Comparison of ENCODE assay signal across 9 mouse cellular contexts in the genomic region with DNA sequence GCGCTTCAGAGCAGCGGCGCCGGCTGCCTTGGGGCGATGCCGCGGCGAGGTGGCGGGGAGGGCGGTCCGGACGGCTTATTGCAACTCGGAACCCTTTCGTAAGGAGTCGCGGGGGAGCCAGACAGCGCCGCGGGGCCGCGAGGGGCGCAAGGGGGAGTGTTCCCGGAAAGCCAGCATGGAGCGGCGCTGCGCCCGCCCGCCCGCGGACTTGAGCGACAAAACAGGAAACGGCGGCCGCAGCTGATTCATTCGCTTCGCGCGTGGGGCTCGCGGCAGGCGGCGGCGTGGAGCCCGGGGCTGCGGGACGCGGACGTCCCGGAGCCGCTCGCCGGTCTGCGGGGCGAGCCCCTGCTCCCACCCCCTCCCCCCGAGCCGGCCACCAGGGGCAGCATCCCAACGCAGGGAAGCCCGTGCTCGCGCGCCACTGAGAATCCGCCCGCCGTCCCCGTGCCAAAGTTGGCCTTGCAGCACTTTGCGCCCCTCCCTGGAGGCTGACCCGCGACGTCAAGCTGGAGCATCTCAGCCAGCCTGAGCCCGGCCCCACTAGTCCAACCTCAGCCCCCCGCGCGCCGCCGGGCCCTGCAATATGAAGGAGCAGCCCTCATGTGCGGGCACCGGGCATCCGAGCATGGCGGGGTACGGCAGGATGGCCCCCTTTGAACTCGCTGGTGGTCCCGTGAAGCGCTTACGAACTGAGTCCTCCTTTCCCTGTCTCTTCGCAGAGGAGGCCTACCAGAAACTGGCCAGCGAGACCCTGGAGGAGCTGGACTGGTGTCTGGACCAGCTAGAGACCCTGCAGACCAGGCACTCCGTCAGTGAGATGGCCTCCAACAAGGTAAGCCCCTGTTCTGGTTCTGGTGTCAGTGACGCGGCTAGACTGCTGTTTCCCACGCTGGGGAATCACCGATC.
A peak's percentile ranks its signal among the peaks of the same experiment; 100 is the strongest.
DNase-seq lines count a peak whose midpoint lies in the region; ATAC-seq and TF ChIP-seq lines count a peak whose summit lies in the region.
"Had no signal": no experiment of that assay in that cellular context is flagged by ENCODE, and none has a peak within 500 bp of the region (broad histone marks: within the 10 kb centered on the region; RNA-seq: fewer than 3 reads in every experiment).

No protein-coding gene starts in this region.

- WGBS in embryonic facial prominence, embryonic 11.5 days: 1% methylated on average over 79 of the region's 91 CpGs
- 1% methylated on average over 70 of the region's 91 CpGs for WGBS in kidney, embryonic 14.5 days
- under 1% methylated on average over 54 of the region's 91 CpGs for WGBS in midbrain, postnatal 0 days

- peak; percentile 54 for TF ChIP-seq CTCF in midbrain, postnatal 0 days (IDR thresholded peaks at IDR 0.05)

- H3K9me3 ChIP-seq in embryonic facial prominence, embryonic 11.5 days (replicated peaks; ENCODE audit: control insufficient read depth, low read length): no peaks in the 10 kb centered on the region
- no peaks in the 10 kb centered on the region for H3K9me3 ChIP-seq in kidney, embryonic 14.5 days (ENCODE audit: control insufficient read depth, low read length)
- no peaks in the 10 kb centered on the region for H3K9me3 ChIP-seq in midbrain, postnatal 0 days (ENCODE audit: low read length)

- H3K4me2 ChIP-seq in embryonic facial prominence, embryonic 11.5 days (ENCODE audit: low read depth, low read length): peak overlapping the region; percentile 91
- peak overlapping the region; percentile 95 for H3K4me2 ChIP-seq in kidney, embryonic 14.5 days (replicated peaks; ENCODE audit: low read depth, low read length)
- peak overlapping the region; percentile 98 for H3K4me2 ChIP-seq in midbrain, postnatal 0 days (ENCODE audit: low read depth, low read length, poor library complexity, severe bottlenecking)

- H3K4me3 ChIP-seq in embryonic facial prominence, embryonic 11.5 days (ENCODE audit: low read depth, low read length): peak overlapping the region; percentile 78
- H3K4me3 ChIP-seq in kidney, embryonic 14.5 days (ENCODE audit: low read length): peak overlapping the region; percentile 62
- H3K4me3 ChIP-seq in midbrain, postnatal 0 days (ENCODE audit: low read depth, low read length): peak overlapping the region; percentile 78

- H3K9ac ChIP-seq in embryonic facial prominence, embryonic 11.5 days (replicated peaks; ENCODE audit: low read length): peak overlapping the region; percentile 70
- peak overlapping the region; percentile 65 for H3K9ac ChIP-seq in kidney, embryonic 14.5 days (ENCODE audit: low read depth, low read length)
- peak overlapping the region; percentile 68 for H3K9ac ChIP-seq in midbrain, postnatal 0 days (replicated peaks; ENCODE audit: low read length, poor library complexity, severe bottlenecking)

- peak overlapping the region; percentile 29; the same call in 1 of the 2 replicates for H3K27ac ChIP-seq in embryonic facial prominence, embryonic 11.5 days (replicated peaks; ENCODE audit: low read depth, low read length)
- no peak overlapping the region; the same call in 1 of the 2 replicates for H3K27ac ChIP-seq in kidney, embryonic 14.5 days (ENCODE audit: low read depth, low read length)
- H3K27ac ChIP-seq in midbrain, postnatal 0 days (ENCODE audit: low read depth, low read length): peak overlapping the region; percentile 65

- H3K27me3 ChIP-seq in embryonic facial prominence, embryonic 11.5 days (ENCODE audit: control insufficient read depth, insufficient read depth, low read length): no peaks in the 10 kb centered on the region
- H3K27me3 ChIP-seq in kidney, embryonic 14.5 days (ENCODE audit: control insufficient read depth, insufficient read depth, low read length): no peaks in the 10 kb centered on the region
- no peaks in the 10 kb centered on the region for H3K27me3 ChIP-seq in midbrain, postnatal 0 days (ENCODE audit: insufficient read depth, low read length)
- H3K27me3 ChIP-seq: CH12.LX had no signal

- DNase-seq in layer of hippocampus, adult 11-12 months (ENCODE audit: low spot score): peak; percentile 52
- DNase-seq in layer of hippocampus, adult 9-10 months (ENCODE audit: low spot score): no peak
- peak; percentile 82 for DNase-seq in embryonic facial prominence, embryonic 11.5 days (ENCODE audit: low spot score)
- DNase-seq in heart, adult 8-10 months (ENCODE audit: low spot score): peak; percentile 50
- peak; percentile 65 for DNase-seq in liver
- DNase-seq in midbrain, postnatal 0 days (ENCODE audit: low spot score): peak; percentile 69
- DNase-seq in spleen, postnatal 14 days (ENCODE audit: low spot score in 2 of 2): peak; percentile 41 to 47

- no peaks in the 10 kb centered on the region; the same call in 1 of the 2 replicates for H3K4me1 ChIP-seq in embryonic facial prominence, embryonic 11.5 days (ENCODE audit: control insufficient read depth, insufficient read depth, low read length)
- no peaks in the 10 kb centered on the region for H3K4me1 ChIP-seq in kidney, embryonic 14.5 days (ENCODE audit: control insufficient read depth, insufficient read depth, low read length)
- H3K4me1 ChIP-seq in midbrain, postnatal 0 days (ENCODE audit: insufficient read depth, low read length): peaks cover 10% of the 10 kb centered on the region; the same call in 1 of the 2 replicates

- peak; percentile 82 for ATAC-seq in embryonic facial prominence, embryonic 11.5 days (replicated peaks; ENCODE audit: insufficient number of reproducible peaks, low FRiP score, low TSS enrichment, low read depth)
- peak; percentile 86 for ATAC-seq in kidney, embryonic 14.5 days (ENCODE audit: low FRiP score, low TSS enrichment)
- ATAC-seq in midbrain, postnatal 0 days (ENCODE audit: low FRiP score): peak; percentile 82

- H3K36me3 ChIP-seq in embryonic facial prominence, embryonic 11.5 days (replicated peaks; ENCODE audit: control insufficient read depth, insufficient read depth, low read depth, low read length): no peaks in the 10 kb centered on the region
- no peaks in the 10 kb centered on the region for H3K36me3 ChIP-seq in kidney, embryonic 14.5 days (ENCODE audit: control insufficient read depth, insufficient read depth, low read length)
- no peaks in the 10 kb centered on the region for H3K36me3 ChIP-seq in midbrain, postnatal 0 days (ENCODE audit: insufficient read depth, low read length)
